Mouse (Mus musculus): ENCODE results near the gene Il11ra1. TPM values are rescaled to one million over a fixed set of nuclear protein-coding genes. Genes with fewer than 3 reads are reported as not detected.
A peak's percentile ranks its signal among the peaks of the same experiment; 100 is the strongest.
"Not testable (repeated sequence)": the region's sequence is repeated elsewhere in the genome, so short reads cannot be mapped to it uniquely, and the experiment has no call there.

The Il11ra1 gene
- total RNA-seq, 2 experiments from 2014 or later, result 23.2 to 24.5 TPM

DNA sequence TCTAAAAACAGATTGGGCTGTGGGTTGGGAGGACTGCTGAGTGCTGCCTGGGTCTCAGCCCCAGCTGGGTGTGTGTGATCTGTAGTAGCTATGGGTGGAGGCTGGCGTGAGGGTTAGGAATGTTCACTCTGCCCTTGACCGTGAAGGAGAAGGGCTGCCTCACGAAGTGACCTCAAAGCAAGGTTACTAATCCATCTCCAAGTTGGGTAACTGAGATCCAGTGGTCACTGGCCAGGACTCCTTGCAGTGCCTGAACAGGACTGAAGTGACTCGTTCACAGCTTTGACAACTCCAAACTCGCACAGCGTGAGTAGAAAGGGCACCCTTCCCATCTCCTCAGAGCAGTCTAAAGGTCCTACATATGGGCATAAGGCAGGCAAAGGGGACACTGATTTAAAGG is 20.9 kb upstream of the Il11ra1 start:
- no peak for DNase-seq (ENCODE audit: low spot score in 2 of 2)

DNA sequence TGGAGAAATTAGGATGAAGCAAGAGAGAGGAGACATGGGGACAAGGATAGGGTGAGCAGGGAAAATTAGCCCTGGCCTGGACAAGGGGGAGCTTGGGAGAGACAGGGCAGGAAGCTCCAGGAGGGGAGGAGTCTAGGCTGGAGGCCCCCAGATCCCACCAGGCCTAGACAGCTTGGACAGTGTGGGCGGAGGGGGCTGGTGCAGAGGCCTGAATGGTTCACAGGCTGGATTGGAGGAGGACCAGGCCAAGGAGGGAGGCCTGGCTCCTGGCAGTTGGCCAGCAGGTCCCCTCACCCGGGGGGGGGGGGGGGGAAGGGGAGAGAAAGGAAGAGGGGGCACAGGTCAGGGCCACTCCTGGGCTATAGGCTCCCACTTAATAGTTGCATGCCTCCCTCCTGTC is 20.5 kb upstream of the Il11ra1 start:
- no peak for DNase-seq (ENCODE audit: low spot score in 2 of 2)

DNA sequence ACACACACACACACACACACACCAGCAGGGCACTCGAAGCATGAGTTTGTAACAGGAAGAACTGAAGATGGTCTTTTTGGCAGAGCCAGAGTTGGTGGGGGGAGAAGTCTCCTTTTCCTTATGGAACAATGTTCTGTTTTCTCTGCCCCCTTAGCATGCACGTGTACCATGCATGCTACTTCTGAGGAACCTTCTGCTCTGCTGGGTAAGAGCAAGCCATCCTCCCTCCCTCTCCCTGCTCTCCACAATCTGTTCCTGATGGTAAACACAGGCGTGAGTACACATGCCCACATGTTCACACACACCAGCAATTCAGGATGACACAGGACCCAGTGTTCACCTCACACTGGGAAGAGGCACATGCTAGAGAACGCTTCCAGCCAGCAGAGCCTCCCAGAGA is 18.6 kb upstream of the Il11ra1 start:
- peak in 1 of 2 experiments; percentile 44 for DNase-seq (ENCODE audit: low spot score in 2 of 2)

- DNase-seq (ENCODE audit: low spot score in 2 of 2), result peak in 1 of 2 experiments; percentile 28
These were observed 17.8 kb upstream of the Il11ra1 start for GRCm38 (mm10) chr4:41681947-41682346.

- no peak for DNase-seq (ENCODE audit: low spot score in 2 of 2)
These were observed 17.0 kb upstream of the Il11ra1 start for GRCm38 (mm10) chr4:41682789-41683188.

DNA sequence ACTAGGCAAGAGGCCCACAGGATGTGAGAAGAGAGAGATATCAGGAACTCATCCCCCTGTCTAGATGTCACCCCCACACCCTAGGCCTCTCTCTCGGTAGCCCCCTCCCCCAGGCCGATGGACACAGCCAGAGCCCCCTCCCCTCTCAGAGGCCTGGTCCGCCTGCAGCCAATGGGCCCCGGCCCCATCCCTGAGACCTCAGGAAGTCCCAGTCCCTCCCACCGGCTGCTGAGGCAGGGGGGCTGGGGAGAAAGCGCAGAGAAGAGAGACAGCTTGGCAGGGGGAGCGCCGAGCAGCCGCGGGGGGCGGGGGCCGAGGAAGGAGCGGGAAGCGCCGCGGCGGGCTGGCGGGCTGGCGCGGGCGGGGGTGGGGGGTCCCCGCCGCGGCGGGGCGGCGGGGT is 16.5 kb upstream of the Il11ra1 start:
- not testable (repeated sequence) for DNase-seq (ENCODE audit: low spot score in 2 of 2)

GRCm38 (mm10) chr4:41684131-41684930 is 15.5 kb upstream of the Il11ra1 start:
- not testable (repeated sequence) for DNase-seq (ENCODE audit: low spot score in 2 of 2)

DNA sequence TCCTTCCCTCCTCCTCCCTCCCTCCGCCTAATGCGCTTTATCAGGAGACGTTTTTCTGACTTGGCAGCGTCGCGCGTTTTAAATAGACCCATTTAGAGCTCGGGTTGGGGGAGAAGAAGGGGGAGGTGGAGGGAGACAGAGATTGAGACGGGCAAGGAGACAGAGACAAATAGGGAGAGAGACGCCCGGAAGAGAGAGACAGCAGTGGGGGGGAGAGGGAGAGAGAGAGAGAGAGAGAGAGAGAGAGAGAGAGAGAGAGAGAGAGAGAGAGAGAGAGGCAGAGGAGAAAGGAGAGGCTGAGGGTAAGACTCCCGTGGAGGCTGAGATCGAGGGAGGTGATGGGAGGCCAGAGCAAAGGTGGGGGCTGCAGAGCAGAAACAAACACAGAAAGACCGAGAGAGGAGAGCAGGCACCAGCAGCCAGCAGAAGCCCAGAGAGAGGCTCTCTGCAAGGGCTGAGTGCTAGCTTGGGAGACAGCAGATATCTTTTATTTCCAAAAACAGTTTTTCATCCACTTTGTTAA is 14.8 kb upstream of the Il11ra1 start:
- DNase-seq (ENCODE audit: low spot score in 2 of 2), result not testable (repeated sequence)

DNA sequence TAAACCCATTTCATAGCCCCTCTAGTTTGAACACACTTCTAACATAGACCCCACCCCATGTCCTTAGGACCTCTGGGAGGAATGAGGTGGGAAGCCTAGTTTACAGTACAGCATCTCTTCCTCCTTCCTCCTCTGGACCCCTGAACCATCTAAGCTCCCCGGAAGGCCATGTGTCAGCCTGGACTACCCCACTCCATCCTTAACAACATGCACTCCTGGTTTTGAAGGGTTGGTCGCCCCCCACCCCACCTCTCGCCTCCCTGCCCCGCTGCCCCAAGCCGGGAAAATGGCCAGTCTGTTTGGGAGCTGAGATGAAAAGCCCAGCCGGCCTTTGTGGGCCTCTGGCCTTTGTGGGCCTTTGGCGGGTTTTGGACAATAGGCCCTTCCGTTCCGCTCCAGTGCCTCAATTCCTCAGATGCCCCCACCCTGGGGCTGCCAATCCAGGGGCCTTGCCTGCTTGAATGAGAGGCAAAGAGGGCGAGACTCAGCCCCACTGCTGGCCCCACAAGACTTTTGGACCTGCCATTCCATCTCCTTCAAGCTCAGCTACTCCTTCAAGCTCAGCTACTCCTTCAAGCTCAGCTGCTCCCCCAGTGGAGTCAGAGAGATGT is 13.8 kb upstream of the Il11ra1 start:
- DNase-seq (ENCODE audit: low spot score in 2 of 2), result peak in 1 of 2 experiments; percentile 40

DNA sequence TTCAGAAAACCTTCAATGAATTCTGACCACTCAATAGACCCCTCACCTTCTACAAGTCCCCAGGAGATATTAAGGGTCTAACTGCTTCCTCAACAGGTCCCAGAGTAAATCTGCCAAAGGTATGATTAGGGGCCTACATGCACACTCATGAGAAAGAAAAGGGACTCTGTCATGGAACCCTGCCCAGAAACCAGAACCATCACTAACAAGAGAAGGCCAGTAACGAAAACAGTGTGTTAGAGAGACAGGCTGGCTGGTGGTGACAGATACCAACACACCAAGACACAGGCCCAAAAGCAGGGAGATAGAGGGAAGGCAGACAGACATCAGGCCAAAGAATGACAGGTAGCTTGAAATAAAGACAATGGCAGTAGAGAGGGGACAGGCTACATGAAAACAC is 11.2 kb upstream of the Il11ra1 start:
- DNase-seq (ENCODE audit: low spot score in 2 of 2), result not testable (repeated sequence)

DNA sequence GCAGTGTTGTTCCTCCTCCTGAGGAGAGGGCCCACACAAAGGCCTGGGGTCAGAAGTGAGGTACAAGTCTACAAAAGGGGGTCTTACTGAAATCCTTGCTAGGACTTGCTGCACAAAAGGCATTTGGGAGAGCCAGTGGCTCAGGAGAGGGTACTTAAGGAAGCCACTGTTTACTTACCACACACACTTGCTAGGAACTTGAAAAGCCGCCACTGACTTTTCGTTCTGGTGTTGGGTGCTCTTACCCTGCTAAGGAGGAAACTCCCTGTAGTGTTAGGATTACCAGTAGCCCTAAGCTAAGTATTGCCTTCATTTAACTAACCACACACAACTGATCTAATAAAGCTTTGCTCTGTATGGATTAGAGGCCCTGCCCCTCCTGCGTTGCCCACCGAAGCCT is 9.8 kb upstream of the Il11ra1 start:
- not testable (repeated sequence) for DNase-seq (ENCODE audit: low spot score in 2 of 2)

GRCm38 (mm10) chr4:41693511-41693910 is 6.3 kb upstream of the Il11ra1 start:
- not testable (repeated sequence) for DNase-seq (ENCODE audit: low spot score in 2 of 2)

- DNase-seq (ENCODE audit: low spot score in 2 of 2), result not testable (repeated sequence)
These were observed 4.0 kb upstream of the Il11ra1 start for GRCm38 (mm10) chr4:41695800-41696199.

DNA sequence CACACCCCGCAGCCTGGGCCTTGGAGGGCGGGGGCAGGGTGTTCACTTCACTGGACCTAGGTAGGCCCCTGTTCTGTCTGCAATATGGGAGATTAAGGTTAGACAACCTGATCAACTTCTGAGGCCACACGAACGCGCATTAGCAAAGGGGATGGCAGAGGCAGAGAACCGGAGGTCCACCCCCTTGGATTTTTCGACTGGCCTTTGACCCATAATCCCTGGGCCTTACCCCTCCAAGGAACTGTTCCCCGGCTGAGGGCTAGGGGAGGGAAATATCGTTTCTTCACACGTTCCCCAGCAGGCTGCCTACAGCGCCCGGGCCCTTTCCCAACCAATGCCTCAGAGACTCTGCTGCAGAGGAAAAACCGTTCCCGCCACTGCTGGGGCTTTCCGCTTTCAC is 3.3 kb upstream of the Il11ra1 start:
- not testable (repeated sequence) for DNase-seq (ENCODE audit: low spot score in 2 of 2)

- peak; percentile 87 to 91 for DNase-seq (ENCODE audit: low spot score in 2 of 2)
These were observed 2.6 kb upstream of the Il11ra1 start, which contains the start of gene Cntfr for GRCm38 (mm10) chr4:41696930-41697841. TSS of gene Cntfr (minus strand) at chr4:41697089.

GRCm38 (mm10) chr4:41698421-41699016 is 1.3 kb upstream of the Il11ra1 start:
- DNase-seq (ENCODE audit: low spot score in 2 of 2), result peak in 1 of 2 experiments; percentile 46

DNA sequence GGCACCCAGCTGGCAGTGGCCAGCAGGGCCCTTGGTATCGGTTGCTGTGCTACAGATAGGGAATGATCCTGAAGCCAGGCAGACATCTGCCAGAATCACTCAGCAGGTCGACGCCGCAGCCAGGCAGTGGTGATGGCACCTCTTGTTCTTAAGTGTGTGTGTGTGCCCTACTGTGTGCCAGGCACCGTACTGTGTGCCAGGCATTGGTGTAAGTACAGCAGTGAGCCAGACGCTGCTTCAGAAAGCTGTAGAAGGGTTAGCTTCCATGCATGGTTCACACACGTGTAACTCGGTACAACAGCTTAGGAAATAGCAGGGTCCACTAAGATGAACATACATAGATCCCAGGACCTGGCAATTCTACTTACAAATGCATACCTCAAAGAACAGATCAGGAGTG is 435 bp downstream of the Il11ra1 start:
- not testable (repeated sequence) for DNase-seq (ENCODE audit: low spot score in 2 of 2)

GRCm38 (mm10) chr4:41702226-41702625 is 2.4 kb downstream of the Il11ra1 start:
- DNase-seq (ENCODE audit: low spot score in 2 of 2), result not testable (repeated sequence)

DNA sequence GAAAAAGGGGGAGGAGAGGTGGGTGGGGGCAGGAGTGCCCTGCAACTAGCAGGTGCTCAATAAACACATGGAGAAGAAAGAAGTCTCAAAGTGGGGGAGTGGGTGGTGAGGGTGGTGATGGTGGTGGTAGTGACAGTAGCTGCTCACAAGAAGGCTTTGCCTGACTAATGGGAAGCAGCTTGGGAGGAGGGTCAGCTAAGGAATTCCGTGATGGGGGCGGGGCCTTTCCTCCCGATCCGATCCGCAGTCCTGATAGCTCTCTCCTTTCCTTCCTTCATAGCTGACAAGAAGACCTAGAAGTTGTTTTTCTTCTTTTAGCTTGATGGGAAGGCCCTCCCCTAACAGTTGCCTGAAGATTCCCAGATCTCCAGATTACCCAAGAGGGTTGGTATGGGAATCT is 4.9 kb downstream of the Il11ra1 start:
- DNase-seq (ENCODE audit: low spot score in 2 of 2), result no peak

GRCm38 (mm10) chr4:41705922-41706754 is 6.3 kb downstream of the Il11ra1 start:
- DNase-seq (ENCODE audit: low spot score in 2 of 2), result peak in 1 of 2 experiments; percentile 56

Data from layer of hippocampus, postnatal 10 days (tissue).